Mouse (Mus musculus): ENCODE data around the gene Arid1b. TPM values are rescaled to one million over a fixed set of nuclear protein-coding genes. Genes with fewer than 3 reads are reported as not detected.

Arid1b gene
- polyA plus RNA-seq, 1 experiment from 2014 or later, result 12.5 TPM

GRCm38 (mm10) chr17:5210101-5210727 lies 216.1 kb downstream of the Arid1b start:
- 60% methylated on average over 6 of the region's 6 CpGs for WGBS
- Histone ChIP-seq H3K27me3 (replicated peaks) (no peaks in the 10 kb centered on the region), H3K4me3 (replicated peaks) (no peak overlapping the region), H3K9me3 (replicated peaks) (no peaks in the 10 kb centered on the region), H3K4me1 (peaks cover 57% of the 10 kb centered on the region), H3K9ac (replicated peaks) (no peak overlapping the region; the same call in 1 of the 2 replicates), H3K27ac (replicated peaks) (0 out of 2 replicates have a peak overlapping the region, but pooled peaks have one; percentile 15), H3K36me3 (no peaks in the 10 kb centered on the region), H3K4me2 (no peak overlapping the region)
- no peak for ATAC-seq (ENCODE audit: low FRiP score)

- H3K4me1 ChIP-seq, result peaks cover 56% of the 10 kb centered on the region
- WGBS, result 88% methylated on average over 7 of the region's 7 CpGs
- H3K27ac ChIP-seq (replicated peaks), result peak overlapping the region; percentile 51; the same call in 1 of the 2 replicates
Measured at GRCm38 (mm10) chr17:5210891-5211290, 216.8 kb downstream of the Arid1b start.

GRCm38 (mm10) chr17:5212166-5212565 lies 218.0 kb downstream of the Arid1b start:
- Histone ChIP-seq H3K27ac (replicated peaks) (peak overlapping the region; percentile 51), H3K9ac (replicated peaks) (no peak overlapping the region), H3K27me3 (replicated peaks) (no peaks in the 10 kb centered on the region), H3K9me3 (replicated peaks) (no peaks in the 10 kb centered on the region), H3K36me3 (no peaks in the 10 kb centered on the region), H3K4me3 (replicated peaks) (no peak overlapping the region), H3K4me1 (peaks cover 54% of the 10 kb centered on the region), H3K4me2 (peak overlapping the region; percentile 11)
- ATAC-seq (ENCODE audit: low FRiP score), result peak; percentile 51; the same call in 1 of the 2 replicates
- WGBS, result 17% methylated on average over 12 of the region's 12 CpGs

More at GRCm38 (mm10) chr17:5210891-5211290, 216.8 kb downstream of the Arid1b start:
- Histone ChIP-seq H3K4me2 (no peak overlapping the region), H3K9me3 (replicated peaks) (no peaks in the 10 kb centered on the region), H3K4me3 (replicated peaks) (no peak overlapping the region), H3K36me3 (no peaks in the 10 kb centered on the region), H3K9ac (replicated peaks) (no peak overlapping the region), H3K27me3 (replicated peaks) (no peaks in the 10 kb centered on the region)
- ATAC-seq (ENCODE audit: low FRiP score), result no peak

GRCm38 (mm10) chr17:5213441-5213840 lies 219.3 kb downstream of the Arid1b start:
- Histone ChIP-seq H3K36me3 (no peaks in the 10 kb centered on the region), H3K4me1 (peaks cover 66% of the 10 kb centered on the region), H3K4me2 (no peak overlapping the region), H3K9me3 (replicated peaks) (no peaks in the 10 kb centered on the region), H3K9ac (replicated peaks) (no peak overlapping the region), H3K27me3 (replicated peaks) (no peaks in the 10 kb centered on the region), H3K4me3 (replicated peaks) (no peak overlapping the region), H3K27ac (replicated peaks) (peak overlapping the region; percentile 51; the same call in 1 of the 2 replicates)
- 0 out of 2 replicates have a peak, but pooled peaks have one; percentile 23 for ATAC-seq (ENCODE audit: low FRiP score)
- WGBS, result 42% methylated on average over 6 of the region's 6 CpGs

GRCm38 (mm10) chr17:5215352-5215751 lies 221.2 kb downstream of the Arid1b start:
- H3K27ac ChIP-seq (replicated peaks), result no peak overlapping the region
- H3K4me1 ChIP-seq, result peaks cover 78% of the 10 kb centered on the region
- no peak overlapping the region for H3K9ac ChIP-seq (replicated peaks)
- no peak overlapping the region for H3K4me3 ChIP-seq (replicated peaks)
- no peaks in the 10 kb centered on the region for H3K36me3 ChIP-seq
- ATAC-seq (ENCODE audit: low FRiP score), result no peak
- 91% methylated on average over 4 of the region's 4 CpGs for WGBS
- H3K9me3 ChIP-seq (replicated peaks), result no peaks in the 10 kb centered on the region
- H3K27me3 ChIP-seq (replicated peaks), result no peaks in the 10 kb centered on the region
- H3K4me2 ChIP-seq, result no peak overlapping the region

GRCm38 (mm10) chr17:5216965-5217546 lies 222.9 kb downstream of the Arid1b start:
- no peak overlapping the region; the same call in 1 of the 2 replicates for H3K27ac ChIP-seq (replicated peaks)
- H3K36me3 ChIP-seq, result no peaks in the 10 kb centered on the region
- H3K4me2 ChIP-seq, result no peak overlapping the region
- H3K9me3 ChIP-seq (replicated peaks), result no peaks in the 10 kb centered on the region
- H3K27me3 ChIP-seq (replicated peaks), result no peaks in the 10 kb centered on the region
- no peak overlapping the region for H3K9ac ChIP-seq (replicated peaks)
- 40% methylated on average over 10 of the region's 10 CpGs for whole genome bisulfite sequencing
- no peak overlapping the region for H3K4me3 ChIP-seq (replicated peaks)
- H3K4me1 ChIP-seq, result peaks cover 79% of the 10 kb centered on the region
- ATAC-seq (ENCODE audit: low FRiP score), result no peak

- H3K27me3 ChIP-seq (replicated peaks), result no peaks in the 10 kb centered on the region
- no peak overlapping the region for H3K4me3 ChIP-seq (replicated peaks)
- H3K4me2 ChIP-seq, result no peak overlapping the region
- no peaks in the 10 kb centered on the region for H3K9me3 ChIP-seq (replicated peaks)
- no peak for ATAC-seq (ENCODE audit: low FRiP score)
- 69% methylated on average over 9 of the region's 9 CpGs for WGBS
- H3K27ac ChIP-seq (replicated peaks), result no peak overlapping the region
- peaks cover 76% of the 10 kb centered on the region for H3K4me1 ChIP-seq
- H3K9ac ChIP-seq (replicated peaks), result no peak overlapping the region
- H3K36me3 ChIP-seq, result no peaks in the 10 kb centered on the region
Measured at GRCm38 (mm10) chr17:5217852-5218845, 224.0 kb downstream of the Arid1b start.

GRCm38 (mm10) chr17:5218955-5219557 lies 224.9 kb downstream of the Arid1b start:
- H3K9ac ChIP-seq (replicated peaks), result no peak overlapping the region
- H3K4me2 ChIP-seq, result no peak overlapping the region
- no peak for ATAC-seq (ENCODE audit: low FRiP score)

GRCm38 (mm10) chr17:5221041-5221440 lies 226.9 kb downstream of the Arid1b start:
- Histone ChIP-seq H3K9me3 (replicated peaks) (no peaks in the 10 kb centered on the region), H3K4me3 (replicated peaks) (no peak overlapping the region), H3K27ac (replicated peaks) (0 out of 2 replicates have a peak overlapping the region, but pooled peaks have one; percentile 64), H3K36me3 (no peaks in the 10 kb centered on the region), H3K4me2 (no peak overlapping the region), H3K4me1 (peaks cover 67% of the 10 kb centered on the region), H3K9ac (replicated peaks) (no peak overlapping the region), H3K27me3 (replicated peaks) (no peaks in the 10 kb centered on the region)
- no peak; the same call in 1 of the 2 replicates for ATAC-seq (ENCODE audit: low FRiP score)
- 22% methylated on average over 8 of the region's 8 CpGs for WGBS

More at GRCm38 (mm10) chr17:5218955-5219557, 224.9 kb downstream of the Arid1b start:
- Histone ChIP-seq H3K36me3 (no peaks in the 10 kb centered on the region), H3K27ac (replicated peaks) (no peak overlapping the region), H3K27me3 (replicated peaks) (no peaks in the 10 kb centered on the region), H3K4me3 (replicated peaks) (no peak overlapping the region), H3K9me3 (replicated peaks) (no peaks in the 10 kb centered on the region), H3K4me1 (peaks cover 67% of the 10 kb centered on the region)
- WGBS, result 74% methylated on average over 6 of the region's 6 CpGs

GRCm38 (mm10) chr17:5221558-5221957 lies 227.4 kb downstream of the Arid1b start:
- no peak for ATAC-seq (ENCODE audit: low FRiP score)
- Histone ChIP-seq H3K27ac (replicated peaks) (peak overlapping the region; percentile 64; the same call in 1 of the 2 replicates), H3K4me1 (peaks cover 72% of the 10 kb centered on the region), H3K36me3 (no peaks in the 10 kb centered on the region), H3K4me2 (no peak overlapping the region), H3K27me3 (replicated peaks) (no peaks in the 10 kb centered on the region), H3K4me3 (replicated peaks) (no peak overlapping the region), H3K9me3 (replicated peaks) (no peaks in the 10 kb centered on the region), H3K9ac (replicated peaks) (no peak overlapping the region)
- WGBS, result 24% methylated on average over 4 of the region's 4 CpGs

GRCm38 (mm10) chr17:5222827-5223226 lies 228.7 kb downstream of the Arid1b start:
- Histone ChIP-seq H3K9me3 (replicated peaks) (no peaks in the 10 kb centered on the region), H3K4me3 (replicated peaks) (no peak overlapping the region), H3K4me2 (no peak overlapping the region), H3K9ac (replicated peaks) (no peak overlapping the region), H3K4me1 (peaks cover 70% of the 10 kb centered on the region), H3K27ac (replicated peaks) (no peak overlapping the region), H3K36me3 (no peaks in the 10 kb centered on the region), H3K27me3 (replicated peaks) (no peaks in the 10 kb centered on the region)
- no peak for ATAC-seq (ENCODE audit: low FRiP score)
- 28% methylated on average over 2 of the region's 2 CpGs for WGBS

Measured in neural tube, embryonic 15.5 days (tissue).